Mouse (Mus musculus): ENCODE results near the gene Gm10570. TPM values are rescaled to one million over a fixed set of nuclear protein-coding genes. Genes with fewer than 3 reads are reported as not detected.

Gene Gm10570
- total and polyA plus RNA-seq, 3 experiments = not detected

- H3K9ac ChIP-seq (ENCODE audit: insufficient read depth, low read depth) = no peak overlapping the region
- peaks cover 0 to 16% of the 10 kb centered on the region in 2 experiments; a peak in 2 of 4 replicates for H3K4me1 ChIP-seq (ENCODE audit: control insufficient read depth in 1 of 2, insufficient read depth in 2 of 2)
- dilution Hi-C loops (cut with MboI; ENCODE audit: extremely low pct_ligation_motif_present, extremely low pct_unique_long_range_greater_than_20kb, low sequenced_read_pairs) = no loop called here
- no peak overlapping the region for H3K4me3 ChIP-seq (replicated peaks in 1 of 3; ENCODE audit: low read depth in 2 of 3, low read length in 2 of 3, poor library complexity in 1 of 3)
- no peak overlapping the region for H3K27ac ChIP-seq (ENCODE audit: insufficient read depth, low read depth)
- no peaks in the 10 kb centered on the region for H3K9me3 ChIP-seq (replicated peaks; ENCODE audit: low read length)
- no peaks in the 10 kb centered on the region for H3K36me3 ChIP-seq (replicated peaks in 1 of 2; ENCODE audit: control insufficient read depth in 1 of 2, insufficient read depth in 1 of 2, low read length in 1 of 2)
- H3K79me2 ChIP-seq (replicated peaks; ENCODE audit: control insufficient read depth, extremely low read depth, insufficient read depth, poor library complexity, severe bottlenecking) = no peaks in the 10 kb centered on the region
- in situ Hi-C loops (cut with MboI; ENCODE audit: low pct_ligation_motif_present, low pct_unique_long_range_greater_than_20kb, low sequenced_read_pairs) = no loop called here
- H3K4me2 ChIP-seq (ENCODE audit: insufficient read depth, low read depth, poor library complexity, severe bottlenecking) = no peak overlapping the region
- TF ChIP-seq ELF1 (IDR thresholded peaks at IDR 0.05; ENCODE audit: low read depth, low read length) = no peak
- no peak for TF ChIP-seq RCOR1 (conservative IDR thresholded peaks at IDR 0.05; ENCODE audit: low read depth, low read length)
- TF ChIP-seq RAD21 (IDR thresholded peaks at IDR 0.05; ENCODE audit: low read depth, low read length) = no peak
- TF ChIP-seq JUND (conservative IDR thresholded peaks at IDR 0.05; ENCODE audit: low read depth, low read length) = no peak
- TF ChIP-seq SMC3 (IDR thresholded peaks at IDR 0.05; ENCODE audit: low read depth, low read length) = no peak
- no peak for TF ChIP-seq UBTF (IDR thresholded peaks at IDR 0.05; ENCODE audit: low read depth, low read length)
- no peak for TF ChIP-seq MEF2A (IDR thresholded peaks at IDR 0.05; ENCODE audit: borderline replicate concordance, low read depth, low read length)
- no peak for TF ChIP-seq USF2 (conservative IDR thresholded peaks at IDR 0.05; ENCODE audit: low read depth, low read length)
- TF ChIP-seq CTCF (conservative IDR thresholded peaks at IDR 0.05 in 1 of 2, IDR thresholded peaks at IDR 0.05 in 1 of 2; ENCODE audit: low read depth in 2 of 2, low read length in 2 of 2) = no peak
- no peak for TF ChIP-seq ZNF384 (IDR thresholded peaks at IDR 0.05; ENCODE audit: low read depth, low read length)
- no peak for TF ChIP-seq MAFK (IDR thresholded peaks at IDR 0.05; ENCODE audit: insufficient replicate concordance, low read length)
- TF ChIP-seq EP300 (IDR thresholded peaks at IDR 0.05; ENCODE audit: low read length) = no peak
- no peak for TF ChIP-seq JUN (IDR thresholded peaks at IDR 0.05; ENCODE audit: insufficient read depth, low read depth, low read length)
- TF ChIP-seq KAT2A (IDR thresholded peaks at IDR 0.05; ENCODE audit: insufficient replicate concordance, low read length) = no peak
- TF ChIP-seq NRF1 (IDR thresholded peaks at IDR 0.05; ENCODE audit: low read depth, low read length) = no peak
- no peak for TF ChIP-seq CHD2 (IDR thresholded peaks at IDR 0.05; ENCODE audit: low read length)
- TF ChIP-seq CHD1 (IDR thresholded peaks at IDR 0.05; ENCODE audit: low read depth, low read length) = no peak
- TF ChIP-seq SIN3A (IDR thresholded peaks at IDR 0.05; ENCODE audit: low read length) = no peak
- no peak for TF ChIP-seq MAZ (IDR thresholded peaks at IDR 0.05; ENCODE audit: low read depth, low read length)
- no peak for DNase-seq (ENCODE audit: extremely low read depth)
- peaks cover 30% of the 10 kb centered on the region for H3K27me3 ChIP-seq (replicated peaks)
These were observed 8.8 kb downstream of the Gm10570 start for GRCm38 (mm10) chr4:130299629-130300018.

DNA sequence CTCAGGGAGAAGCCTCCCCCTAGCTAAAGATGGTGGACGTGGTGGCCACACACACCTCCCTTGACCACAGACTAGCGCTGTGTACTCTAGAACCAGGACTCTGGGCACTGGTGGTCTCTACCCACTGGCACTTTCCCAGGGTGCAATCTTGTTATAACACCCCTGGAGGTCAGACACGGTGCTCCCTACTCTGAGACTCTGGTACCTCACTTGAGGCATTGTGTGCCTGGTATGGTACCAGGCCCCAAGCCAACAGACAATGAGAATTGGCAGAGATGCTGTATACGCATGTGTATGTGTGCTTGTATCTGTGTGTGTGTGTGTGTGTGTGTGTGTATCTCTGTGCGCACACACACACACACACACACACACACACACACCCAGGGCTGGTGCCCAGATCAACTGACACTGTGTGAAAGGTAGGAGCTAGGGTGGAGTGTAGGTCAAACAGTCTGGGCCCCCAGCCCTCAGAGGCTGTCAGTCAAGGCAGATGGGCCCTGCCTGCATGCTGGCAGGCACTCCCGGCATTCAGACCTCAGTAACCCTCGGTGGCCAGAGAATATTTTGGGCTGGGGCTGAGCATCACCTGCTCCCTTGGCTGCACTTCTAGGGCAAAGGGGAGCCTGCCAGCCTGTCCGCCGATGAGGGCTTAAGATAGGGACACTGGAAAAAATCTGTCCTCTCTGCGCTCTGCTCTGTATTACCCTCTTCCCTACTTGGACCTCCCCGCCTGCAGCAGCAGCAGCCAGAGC, 9.4 kb downstream of the Gm10570 start:
- H3K36me3 ChIP-seq (replicated peaks in 1 of 2; ENCODE audit: control insufficient read depth in 1 of 2, insufficient read depth in 1 of 2, low read length in 1 of 2) = no peaks in the 10 kb centered on the region
- no peak overlapping the region for H3K4me2 ChIP-seq (ENCODE audit: insufficient read depth, low read depth, poor library complexity, severe bottlenecking)
- H3K79me2 ChIP-seq (replicated peaks; ENCODE audit: control insufficient read depth, extremely low read depth, insufficient read depth, poor library complexity, severe bottlenecking) = no peaks in the 10 kb centered on the region
- DNase-seq (ENCODE audit: extremely low read depth) = no peak
- H3K9me3 ChIP-seq (replicated peaks; ENCODE audit: low read length) = no peaks in the 10 kb centered on the region
- H3K27ac ChIP-seq (ENCODE audit: insufficient read depth, low read depth) = no peak overlapping the region
- H3K4me1 ChIP-seq (ENCODE audit: control insufficient read depth in 1 of 2, insufficient read depth in 2 of 2) = peaks cover 0 to 11% of the 10 kb centered on the region in 2 experiments; a peak in 2 of 4 replicates
- TF ChIP-seq RAD21 (IDR thresholded peaks at IDR 0.05; ENCODE audit: low read depth, low read length) (no peak), USF1 (IDR thresholded peaks at IDR 0.05; ENCODE audit: low read depth, low read length) (no peak), ZKSCAN1 (IDR thresholded peaks at IDR 0.05; ENCODE audit: borderline replicate concordance, low read depth, low read length) (no peak), IRF4 (IDR thresholded peaks at IDR 0.05; ENCODE audit: low read depth, low read length) (no peak), MAZ (IDR thresholded peaks at IDR 0.05; ENCODE audit: low read depth, low read length) (no peak), SMC3 (IDR thresholded peaks at IDR 0.05; ENCODE audit: low read depth, low read length) (no peak), TCF12 (IDR thresholded peaks at IDR 0.05; ENCODE audit: low read depth, low read length) (no peak), GABPA (IDR thresholded peaks at IDR 0.05; ENCODE audit: insufficient replicate concordance, low read depth, low read length) (no peak), BHLHE40 (IDR thresholded peaks at IDR 0.05; ENCODE audit: low read depth, low read length) (no peak), ZMIZ1 (IDR thresholded peaks at IDR 0.05; ENCODE audit: low read depth, low read length) (no peak), NELFE (IDR thresholded peaks at IDR 0.05; ENCODE audit: low read depth, low read length) (no peak)
- peaks cover 34% of the 10 kb centered on the region for H3K27me3 ChIP-seq (replicated peaks)
- in situ Hi-C loops (cut with MboI; ENCODE audit: low pct_ligation_motif_present, low pct_unique_long_range_greater_than_20kb, low sequenced_read_pairs) = no loop called here
- dilution Hi-C loops (cut with MboI; ENCODE audit: extremely low pct_ligation_motif_present, extremely low pct_unique_long_range_greater_than_20kb, low sequenced_read_pairs) = no loop called here
- no peak overlapping the region for H3K4me3 ChIP-seq (replicated peaks in 1 of 3; ENCODE audit: low read depth in 2 of 3, low read length in 2 of 3, poor library complexity in 1 of 3)
- H3K9ac ChIP-seq (ENCODE audit: insufficient read depth, low read depth) = no peak overlapping the region
